Mouse (Mus musculus): ENCODE measurements around the gene Snx17.

The Snx17 gene

DNA sequence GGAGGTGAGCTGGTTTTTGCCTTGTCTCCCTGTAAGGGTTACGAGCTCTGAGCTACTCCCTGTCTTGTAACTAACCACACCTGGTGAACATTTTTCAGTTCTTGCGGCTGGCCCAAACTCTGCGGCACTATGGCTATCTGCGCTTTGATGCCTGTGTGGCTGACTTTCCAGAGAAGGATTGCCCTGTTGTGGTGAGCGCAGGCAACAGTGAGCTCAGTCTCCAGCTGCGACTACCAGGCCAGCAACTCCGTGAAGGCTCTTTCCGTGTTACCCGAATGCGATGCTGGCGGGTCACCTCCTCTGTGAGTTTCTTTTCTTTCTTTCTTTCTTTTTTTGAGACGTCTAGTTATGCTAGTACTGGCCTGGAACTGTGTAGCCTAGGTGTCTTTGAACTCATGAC lies 4.0 kb downstream of the Snx17 start:
- WGBS: 88% methylated on average over 12 of the region's 12 CpGs

DNA sequence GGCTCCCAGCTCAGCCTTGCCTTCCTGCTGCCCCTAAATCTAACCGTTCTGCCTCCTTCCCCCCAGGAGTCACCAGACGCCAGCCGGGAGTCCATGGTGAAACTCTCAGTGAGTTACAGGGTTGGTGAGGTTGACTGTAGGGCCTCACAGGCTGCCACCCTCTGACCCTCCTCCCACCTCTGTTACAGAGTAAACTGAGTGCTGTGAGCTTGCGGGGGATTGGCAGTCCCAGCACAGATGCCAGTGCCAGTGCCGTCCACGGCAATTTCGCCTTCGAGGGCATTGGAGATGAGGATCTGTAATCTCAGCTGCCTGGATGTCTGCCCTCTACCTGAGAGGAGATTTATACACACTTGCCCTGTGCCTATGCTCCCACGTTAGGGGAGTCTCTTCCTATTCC lies 5.1 kb downstream of the Snx17 start:
- WGBS: 59% methylated on average over 9 of the region's 9 CpGs

DNA sequence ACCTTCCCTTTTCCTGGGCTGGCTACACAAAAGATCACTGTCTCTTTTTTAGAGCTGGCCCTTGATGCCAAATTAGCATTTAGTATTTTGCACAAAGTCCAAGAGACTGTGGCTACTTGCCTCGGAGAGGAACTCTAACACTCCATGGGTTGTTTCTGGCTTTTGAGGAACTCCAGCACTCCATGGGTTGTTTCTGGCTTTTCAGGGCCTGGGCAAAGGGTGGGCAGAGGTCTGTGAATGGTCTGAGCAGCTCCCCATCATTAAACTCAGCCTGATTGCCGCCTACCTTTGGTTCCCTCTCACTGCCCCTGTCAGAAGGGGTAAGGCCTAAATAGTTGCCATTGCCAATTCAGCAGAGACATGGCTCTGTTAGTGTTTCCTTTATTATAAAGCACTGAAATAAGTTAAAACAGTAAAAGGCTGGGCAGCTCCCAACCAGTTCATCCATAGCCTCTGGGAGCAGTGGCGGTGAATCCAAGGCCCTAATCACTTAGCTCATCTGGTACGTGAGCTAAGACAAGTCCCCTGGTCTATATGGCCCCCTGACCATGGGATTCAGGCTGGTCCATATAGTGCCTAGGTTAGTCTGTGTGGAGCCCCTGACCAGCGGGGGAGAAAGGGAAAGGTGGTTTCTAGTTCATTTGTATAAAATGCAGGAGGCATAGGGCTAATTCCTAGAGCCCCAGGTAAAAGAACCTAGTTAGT lies 5.7 kb downstream of the Snx17 start:
- 63% methylated on average over 5 of the region's 5 CpGs for WGBS

DNA sequence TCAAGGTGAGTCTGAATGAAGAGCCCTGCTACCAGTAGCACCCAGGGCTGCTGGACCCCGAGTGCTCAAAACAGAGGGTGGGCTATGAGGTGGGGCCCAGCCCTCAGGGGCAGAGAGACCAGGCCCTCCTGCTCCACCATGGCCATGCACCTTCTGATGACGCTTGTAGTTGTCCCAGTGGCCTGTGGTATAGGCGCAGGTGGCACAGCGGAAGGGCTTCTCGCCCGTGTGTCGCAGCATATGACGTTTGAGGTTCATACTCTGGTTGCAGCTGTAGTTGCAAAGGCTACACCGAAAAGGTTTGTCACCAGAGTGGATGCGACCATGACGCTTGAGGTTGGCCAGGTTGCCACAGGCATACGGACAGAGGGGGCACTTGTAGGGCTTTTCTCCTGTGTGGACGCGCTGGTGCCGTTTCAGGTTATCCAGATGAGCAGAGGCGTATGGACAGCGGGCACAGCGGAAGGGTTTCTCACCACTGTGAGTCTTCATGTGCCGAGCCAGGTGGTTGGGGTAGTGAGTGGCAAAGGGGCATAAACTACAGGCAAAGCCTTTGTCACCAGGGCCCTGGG lies 6.4 kb downstream of the Snx17 start:
- 87% methylated on average over 19 of the region's 19 CpGs for WGBS

DNA sequence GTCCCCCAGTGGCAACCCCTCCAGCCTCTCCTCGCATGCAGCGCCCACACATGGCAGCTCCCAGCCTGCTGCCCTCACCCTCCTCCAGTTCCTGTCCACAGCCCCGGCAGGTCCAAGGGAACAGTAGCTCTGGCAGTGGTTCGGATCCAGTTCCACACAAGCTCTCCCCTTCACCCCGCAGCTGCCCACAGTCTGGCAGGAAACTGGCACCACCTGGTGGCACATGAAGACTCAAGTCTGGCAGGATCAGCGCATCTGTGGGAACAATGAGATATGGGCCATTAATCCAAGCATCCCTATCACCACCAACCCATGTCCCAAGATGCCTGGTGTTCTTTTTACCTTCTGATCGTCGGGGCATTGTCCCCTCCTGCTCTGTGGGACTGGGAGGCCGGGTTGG lies 6.9 kb downstream of the Snx17 start:
- WGBS: 54% methylated on average over 9 of the region's 9 CpGs

DNA sequence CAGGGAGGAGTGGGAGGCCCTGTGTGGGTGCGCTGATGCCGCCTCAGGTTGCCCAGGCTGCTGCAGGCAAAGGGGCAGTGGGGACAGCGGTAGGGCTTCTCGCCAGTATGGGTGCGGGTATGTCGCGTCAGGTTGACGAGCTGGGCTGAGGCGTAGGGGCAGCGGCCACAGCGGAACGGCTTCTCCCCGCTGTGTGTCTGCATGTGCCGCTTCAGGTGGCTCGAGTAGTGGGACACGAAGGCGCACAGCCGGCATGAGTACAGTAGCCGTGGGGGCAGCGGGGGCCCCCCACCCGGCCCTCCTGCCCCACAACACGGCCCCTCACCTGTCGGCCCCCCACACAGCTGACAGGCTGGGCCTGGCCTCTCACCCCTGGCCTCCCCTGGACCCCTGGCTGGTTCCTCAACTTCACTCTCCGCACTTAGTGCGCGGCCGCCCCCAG lies 7.3 kb downstream of the Snx17 start:
- WGBS: 90% methylated on average over 27 of the region's 27 CpGs

DNA sequence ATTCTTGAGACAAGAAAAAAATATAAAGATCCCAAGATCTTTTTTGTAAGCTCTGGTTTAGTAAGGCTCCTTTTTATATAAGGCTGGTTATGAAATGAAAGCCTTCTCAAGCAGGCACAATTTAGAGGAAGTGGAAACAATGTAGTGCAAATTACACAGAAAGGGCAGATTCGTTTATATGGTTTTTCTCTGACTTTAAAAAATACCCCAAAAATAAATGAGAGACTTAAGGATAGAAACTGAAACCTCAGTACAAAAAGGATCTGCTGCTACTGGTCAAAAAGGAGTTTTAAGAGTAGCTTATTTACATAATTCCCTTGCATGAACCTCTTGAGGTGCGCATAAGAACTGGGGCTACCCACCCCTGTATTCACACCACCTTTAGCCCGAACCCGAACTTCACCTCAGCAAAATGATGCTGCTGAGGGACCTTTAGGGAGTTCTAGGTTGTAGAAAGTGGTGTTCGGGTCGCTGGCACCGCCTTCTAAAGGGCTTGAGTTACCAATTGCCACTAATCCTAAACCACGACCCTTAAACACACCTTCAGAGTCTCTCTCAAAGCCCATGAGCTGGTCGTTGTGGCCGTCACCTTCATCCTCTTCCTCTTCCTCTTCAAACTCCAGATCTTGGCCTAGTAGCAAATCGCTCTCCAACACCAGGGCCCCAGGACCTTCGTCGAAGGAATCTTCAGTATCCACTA lies 8.2 kb downstream of the Snx17 start:
- WGBS: 9% methylated on average over 13 of the region's 13 CpGs

DNA sequence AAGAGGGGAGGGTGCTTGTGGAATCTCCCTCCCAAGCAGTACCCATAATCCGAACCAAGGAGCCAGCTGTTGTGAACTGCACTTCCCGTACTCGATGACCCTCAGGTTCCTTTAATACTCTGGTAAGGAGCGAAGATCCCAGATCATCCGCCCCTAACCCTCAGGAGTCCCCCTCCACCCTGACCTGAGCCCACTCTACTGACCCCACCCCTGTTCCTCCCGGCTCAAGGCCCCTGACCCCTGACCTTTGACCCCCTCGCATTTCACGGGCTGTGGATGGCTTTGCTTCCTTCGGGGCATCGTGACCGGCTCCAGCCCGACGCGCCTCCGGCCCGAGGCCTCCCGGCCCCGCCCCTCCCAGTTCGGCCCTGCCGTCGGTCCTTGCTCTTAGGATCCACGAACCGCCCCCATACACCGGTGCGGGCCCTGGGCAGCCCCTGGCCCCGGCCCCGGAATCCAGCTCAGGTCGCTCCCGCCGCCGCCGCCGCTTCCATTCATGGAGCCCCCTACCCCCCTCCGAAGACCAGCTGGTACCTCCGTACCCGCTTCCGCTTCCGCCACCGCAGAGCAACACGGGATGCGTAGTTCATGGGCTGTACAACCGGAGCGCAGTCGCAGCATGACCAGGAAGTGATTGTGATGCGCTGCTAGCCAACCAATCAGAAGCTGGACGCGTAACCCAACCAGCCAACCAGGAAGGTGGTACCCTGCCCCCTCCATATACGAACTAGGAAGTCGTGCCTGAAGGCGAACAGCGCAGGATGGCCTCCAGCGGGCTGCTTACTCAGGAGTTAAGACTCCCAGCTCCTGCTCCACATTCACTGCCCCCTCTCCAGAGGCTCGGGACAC lies 8.9 kb downstream of the Snx17 start, which contains the start of gene Zfp513:
Gene Zfp513 (minus strand): TSS at position 562 of the 849 bp plus-strand sequence.
- under 1% methylated on average over 53 of the region's 53 CpGs for WGBS

DNA sequence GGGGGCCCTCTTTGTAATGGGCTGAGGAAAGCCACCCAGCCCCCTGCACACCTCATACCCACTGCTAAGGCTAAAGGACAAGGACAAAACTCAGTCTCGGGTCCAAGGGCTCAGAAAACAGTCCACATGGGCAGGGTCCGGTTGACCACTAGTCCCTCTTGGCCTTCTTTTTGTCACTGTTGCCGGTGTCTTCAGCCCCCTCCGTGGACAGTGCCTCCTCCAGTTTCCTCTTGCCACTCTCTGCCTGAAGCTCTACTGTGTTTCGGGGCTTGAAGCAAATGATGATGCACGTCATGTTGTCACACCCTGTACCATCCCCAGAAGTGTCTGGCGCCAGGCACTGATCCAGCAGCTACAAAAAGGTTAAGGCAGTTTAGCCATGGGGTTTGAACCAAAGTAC lies 9.9 kb downstream of the Snx17 start:
- 83% methylated on average over 7 of the region's 7 CpGs for WGBS

DNA sequence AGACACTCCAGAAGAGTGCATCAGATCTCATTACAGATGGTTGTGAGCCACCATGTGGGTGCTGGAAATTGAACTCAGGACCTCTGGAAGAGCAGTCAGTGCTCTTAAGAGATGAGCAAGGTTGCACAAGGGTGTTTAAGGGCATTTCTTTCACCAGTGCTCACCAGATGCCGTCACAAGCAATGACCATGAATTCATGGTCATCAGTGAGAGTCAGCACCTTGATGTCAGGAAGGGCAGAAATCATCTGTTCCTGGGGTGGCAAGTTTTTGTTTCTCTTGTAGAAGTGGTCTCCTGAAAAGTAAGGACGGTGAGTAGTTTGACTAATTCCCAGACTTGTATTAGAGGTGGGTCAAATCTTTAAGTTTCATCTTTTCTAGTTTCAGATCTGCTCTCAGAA lies 10.8 kb downstream of the Snx17 start:
- 92% methylated on average over 2 of the region's 2 CpGs for WGBS

DNA sequence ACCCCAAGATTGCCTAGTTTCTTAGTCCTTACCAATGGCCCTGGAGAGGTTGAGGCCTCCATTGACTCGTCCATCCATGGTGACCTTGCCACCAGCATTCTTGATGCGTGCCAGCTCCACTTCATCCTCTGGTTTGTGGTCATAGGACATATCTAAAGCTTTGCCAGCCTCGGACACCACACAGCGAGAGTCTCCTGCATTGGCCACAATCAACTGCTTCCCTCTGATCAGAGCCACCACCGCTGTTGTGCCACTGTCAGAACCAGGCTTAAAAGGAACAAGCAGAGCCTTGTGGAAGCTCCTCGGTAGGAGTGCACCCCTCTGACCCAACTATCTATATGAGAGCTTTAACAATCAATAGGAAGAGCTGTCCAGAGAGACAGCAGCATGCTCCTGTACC lies 11.4 kb downstream of the Snx17 start:
- WGBS: 95% methylated on average over 6 of the region's 6 CpGs

DNA sequence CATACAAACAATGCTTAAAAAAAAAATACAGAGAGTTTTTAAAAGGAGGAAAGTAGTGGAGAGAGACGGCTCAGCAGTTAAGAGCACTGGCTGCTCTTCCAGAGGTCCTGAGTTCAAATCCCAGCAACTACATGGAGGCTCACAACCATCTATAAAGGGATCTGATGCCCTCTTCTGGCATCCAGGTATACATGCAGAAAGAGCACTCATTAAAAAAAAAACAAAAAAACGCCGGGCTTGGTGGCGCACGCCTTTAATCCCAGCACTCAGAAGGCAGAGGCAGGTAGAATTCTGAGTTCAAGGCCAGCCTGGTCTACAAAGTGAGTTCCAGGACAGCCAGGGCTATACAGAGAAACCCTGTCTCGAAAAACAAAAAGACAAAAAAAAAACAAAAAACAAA lies 23.5 kb downstream of the Snx17 start:
- 90% methylated on average over 6 of the region's 6 CpGs for WGBS

DNA sequence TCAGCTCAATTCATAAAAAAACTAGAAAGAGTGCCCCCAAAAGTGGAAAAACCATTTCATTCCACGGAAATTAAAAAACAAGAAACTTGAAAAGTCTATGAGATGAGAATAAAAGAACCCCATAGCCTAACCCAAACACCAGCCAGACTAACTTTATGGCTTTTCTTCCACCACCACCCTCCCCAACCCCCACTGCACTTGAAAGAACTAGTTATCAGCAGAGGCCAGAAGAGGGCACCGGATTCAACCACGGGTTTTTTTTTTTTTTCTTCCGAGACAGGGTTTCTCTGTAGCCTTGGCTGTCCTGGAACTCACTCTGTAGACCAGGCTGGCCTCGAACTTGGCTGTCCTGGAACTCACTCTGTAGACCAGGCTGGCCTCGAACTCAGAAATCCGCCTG lies 25.3 kb downstream of the Snx17 start:
- WGBS: 52% methylated on average over 7 of the region's 7 CpGs

DNA sequence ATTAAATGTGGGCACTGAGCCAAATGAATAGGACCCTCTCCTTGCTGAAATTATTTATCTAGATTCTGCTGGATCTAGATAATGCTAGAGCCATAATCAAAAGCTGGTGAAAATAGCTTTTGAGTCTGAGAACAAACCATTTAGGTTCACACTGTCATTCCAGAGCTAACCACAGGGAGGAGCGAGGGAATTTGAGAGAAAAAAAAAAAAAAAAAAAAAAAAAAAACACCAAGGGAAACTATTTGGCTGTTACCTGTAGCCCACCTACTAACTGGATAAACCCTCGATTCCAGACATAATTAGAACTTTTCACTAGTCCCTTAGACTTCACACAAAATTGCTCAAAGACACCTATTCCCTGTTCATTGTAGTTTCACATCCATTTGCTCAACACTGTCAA lies 26.0 kb downstream of the Snx17 start:
- 4% methylated on average over 2 of the region's 2 CpGs for WGBS

DNA sequence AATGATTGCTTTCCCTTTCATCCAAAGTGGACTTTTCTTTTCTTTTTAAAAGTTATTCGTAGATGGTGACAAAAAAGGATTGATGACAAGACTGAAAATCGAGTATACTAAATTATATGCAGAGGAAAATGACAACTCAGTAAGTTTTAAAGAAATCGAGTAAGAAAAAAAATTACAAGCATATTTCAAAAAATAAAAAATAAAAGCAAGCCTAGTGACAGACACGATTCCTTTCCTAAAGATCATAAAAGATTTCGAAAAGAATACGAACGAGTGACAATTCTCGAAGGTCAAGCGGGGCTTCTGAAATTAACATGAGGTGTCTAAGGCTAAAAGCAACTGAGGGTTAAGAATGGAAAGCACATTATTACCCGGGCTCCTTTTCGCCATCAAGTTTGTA lies 26.4 kb downstream of the Snx17 start:
- 2% methylated on average over 11 of the region's 11 CpGs for WGBS

DNA sequence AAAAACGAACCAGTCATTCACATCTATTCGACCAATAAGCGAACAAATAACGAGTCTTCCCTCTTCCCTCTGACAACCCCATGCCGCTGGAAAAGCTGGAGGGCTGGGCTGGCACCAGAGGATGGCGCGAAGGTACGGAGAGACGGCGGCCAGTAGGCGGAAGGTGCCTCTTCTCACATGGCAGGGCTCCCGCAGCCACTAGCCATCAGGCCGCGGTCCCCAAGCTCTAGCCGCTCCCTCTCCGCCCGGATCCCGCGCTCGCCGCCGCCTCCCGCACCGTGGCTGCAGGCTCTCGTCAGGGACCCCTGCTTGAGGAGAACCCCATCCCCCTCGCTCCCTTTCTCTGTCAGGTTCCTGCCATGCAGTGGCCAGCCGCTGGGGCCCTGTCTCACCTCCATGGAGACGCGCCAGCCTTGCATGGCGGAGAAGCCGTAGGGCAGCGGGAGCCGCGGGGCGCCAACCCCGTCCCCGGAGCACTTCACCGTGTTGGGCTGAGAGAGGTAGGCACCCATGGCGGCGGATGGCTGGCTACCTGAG lies 27.0 kb downstream of the Snx17 start:
- WGBS: under 1% methylated on average over 40 of the region's 40 CpGs

DNA sequence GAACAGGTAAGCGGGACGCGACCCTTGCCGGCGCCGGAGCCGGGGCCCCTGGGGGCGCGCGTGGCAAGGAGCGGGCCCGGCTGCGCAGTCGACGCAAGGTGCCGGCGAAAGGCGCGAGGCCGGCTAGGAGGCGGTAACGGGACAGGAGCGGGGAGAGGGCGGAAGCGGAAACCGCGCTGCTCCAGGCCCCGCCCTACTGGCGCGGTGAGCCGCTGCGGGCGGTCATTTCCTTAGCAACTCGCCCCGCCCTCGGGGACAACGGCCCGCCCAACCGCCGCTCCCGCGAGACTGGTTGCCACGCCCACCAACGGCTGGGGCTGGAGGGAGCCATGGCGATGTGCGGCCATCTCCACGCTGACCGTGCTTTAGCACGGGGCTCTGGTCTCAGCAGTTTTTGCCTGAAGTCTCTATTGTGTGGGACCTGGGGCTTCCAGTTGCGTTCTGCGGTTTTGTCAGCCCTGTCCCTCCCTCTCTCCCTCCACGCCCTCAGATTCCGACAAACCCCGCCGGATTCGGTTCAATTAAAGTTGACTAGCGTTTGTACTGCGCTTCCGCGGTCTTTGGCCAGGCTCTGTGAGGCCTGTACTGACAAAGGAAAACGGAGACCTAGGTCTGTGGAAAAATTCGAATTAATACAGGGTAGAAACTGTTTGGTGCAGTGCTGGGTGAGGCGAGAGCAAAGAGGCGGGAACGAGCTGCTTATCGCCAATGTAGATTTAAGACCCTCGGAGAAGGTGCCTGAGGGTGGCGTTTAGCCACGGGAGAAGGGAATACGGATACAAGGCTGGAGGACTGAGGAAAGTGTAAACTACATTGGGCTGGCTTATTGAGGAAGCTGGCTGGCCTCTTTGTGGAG lies 27.6 kb downstream of the Snx17 start, which contains the start of gene Ppm1g:
Gene Ppm1g (minus strand): TSS at position 240 of the 856 bp plus-strand sequence.
- under 1% methylated on average over 68 of the region's 70 CpGs for WGBS

DNA sequence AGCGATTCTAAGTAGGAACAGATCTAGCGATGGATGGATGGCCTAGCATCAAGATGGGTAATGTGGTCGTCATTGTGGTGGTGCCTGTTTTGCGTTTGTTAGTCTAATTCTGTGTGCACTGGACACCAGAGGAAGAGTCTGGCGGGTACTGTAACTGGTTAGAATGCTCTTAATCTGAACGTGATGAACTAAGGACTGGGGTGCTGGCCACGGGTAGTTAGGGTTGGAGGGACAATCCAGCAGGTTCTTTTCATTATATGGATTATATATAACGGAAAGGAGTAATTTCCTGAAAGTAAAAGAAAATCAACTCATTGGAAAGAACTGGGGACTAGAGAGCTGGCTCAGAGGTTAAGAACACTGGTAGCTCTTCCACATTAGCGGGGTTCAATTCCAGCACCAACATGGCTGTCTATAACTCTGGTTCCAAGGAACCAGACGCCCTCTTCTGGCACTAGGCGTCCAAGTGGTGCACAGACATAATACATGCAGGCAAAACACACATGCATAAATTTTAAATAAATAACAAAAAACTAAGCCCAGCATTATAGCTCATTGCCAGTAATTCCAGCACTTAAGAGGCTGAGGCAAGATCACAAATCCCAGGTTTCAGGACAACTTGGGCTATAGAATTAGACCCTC lies 28.4 kb downstream of the Snx17 start:
- 9% methylated on average over 11 of the region's 11 CpGs for whole genome bisulfite sequencing

DNA sequence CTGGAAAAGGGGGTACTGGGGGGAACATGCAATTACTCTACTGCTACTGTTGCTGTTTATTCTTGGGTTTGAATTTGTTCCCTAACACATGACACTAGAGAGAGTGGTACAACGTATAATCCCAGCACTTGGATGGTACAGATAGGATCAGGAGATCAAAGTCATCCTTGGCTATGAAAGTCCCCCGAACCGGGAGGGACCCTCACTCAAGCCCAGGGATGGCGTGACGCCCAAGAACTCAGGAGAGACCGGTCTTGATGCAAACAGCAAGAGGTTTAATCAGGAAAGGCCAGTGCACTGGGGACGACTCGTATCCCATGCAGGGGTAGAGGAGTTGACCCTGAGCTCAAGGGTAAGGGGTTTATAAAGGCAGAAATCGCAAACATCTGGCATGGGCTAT lies 29.7 kb downstream of the Snx17 start:
- WGBS: 96% methylated on average over 9 of the region's 9 CpGs

DNA sequence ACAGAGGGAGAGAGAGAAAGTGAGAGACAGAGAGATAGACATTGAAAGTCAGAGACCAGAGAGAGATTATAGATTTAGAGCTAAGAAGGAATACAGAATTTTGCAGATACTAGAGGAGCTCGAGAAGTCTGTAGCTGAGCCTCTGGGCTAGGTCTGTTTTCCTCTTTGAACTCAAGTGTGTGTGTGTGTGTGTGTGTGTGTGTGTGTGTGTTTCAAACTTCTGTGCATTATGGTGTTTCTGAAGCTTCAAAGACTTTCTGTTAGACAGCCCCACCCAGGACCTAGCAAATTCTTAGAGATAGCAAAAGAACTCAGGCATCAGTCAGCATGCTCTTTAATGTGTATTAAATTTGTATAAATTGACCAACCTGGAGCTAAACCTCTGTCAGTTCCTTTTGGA lies 33.6 kb downstream of the Snx17 start:
- 81% methylated on average over 1 of the region's 1 CpGs for WGBS

All from cerebral cortex, adult 2 months (tissue).